Mouse (Mus musculus) T-helper 17 cell (primary cell): ENCODE results near the gene Mfsd13b.

Experiments
- in situ Hi-C, 2 experiments: fragments of 300-600 bp; cut with MboI, MseI; formaldehyde crosslinking; loops; 1 replicate in 1 of 2; 2 replicates in 1 of 2; pipeline ENCODE4 v1.15.1; 2025; ENCODE audit warnings: high pct_unique_total_duplicates in 2 of 2

Mfsd13b gene

GRCm38 (mm10) chr7:121040595-121040994, 58.3 kb downstream of the Mfsd13b start:
- in situ Hi-C loops: no loop called here

- in situ Hi-C loops: no loop called here
Measured at GRCm38 (mm10) chr7:121041989-121042388, 59.7 kb downstream of the Mfsd13b start.

GRCm38 (mm10) chr7:121043004-121043403, 60.7 kb downstream of the Mfsd13b start:
- in situ Hi-C loops: no loop called here

GRCm38 (mm10) chr7:121043510-121043909, 61.2 kb downstream of the Mfsd13b start:
- in situ Hi-C loops: no loop called here

GRCm38 (mm10) chr7:121044251-121044650, 61.9 kb downstream of the Mfsd13b start:
- in situ Hi-C loops: no loop called here

GRCm38 (mm10) chr7:121045671-121046453, 63.6 kb downstream of the Mfsd13b start:
- in situ Hi-C loops: no loop called here

GRCm38 (mm10) chr7:121047624-121048023, 65.3 kb downstream of the Mfsd13b start:
- in situ Hi-C loops: no loop called here

- in situ Hi-C loops: no loop called here
Measured at GRCm38 (mm10) chr7:121053071-121053470, 70.8 kb downstream of the Mfsd13b start.

GRCm38 (mm10) chr7:121059477-121060218, 77.3 kb downstream of the Mfsd13b start:
- in situ Hi-C loops: loop anchor here in 1 of 2 experiments (10.0 kb wide), 1 partner anchor 215 kb away; the partner anchor contains the start of gene Eef2k

GRCm38 (mm10) chr7:121064309-121064708, 82.0 kb downstream of the Mfsd13b start:
- in situ Hi-C loops: loop anchor here in 1 of 2 experiments (10.0 kb wide), 1 partner anchor 220 kb away; the partner anchor contains the start of gene Eef2k
